8 mouse cellular contexts compared by ENCODE assay signal in genomic region chr14:118855141-118855800, GRCm38 (mm10).
DNase-seq lines count a peak whose midpoint lies in the region; ATAC-seq and TF ChIP-seq lines count a peak whose summit lies in the region.

No protein-coding gene starts in this region.

- TF ChIP-seq POLR2A in myocyte (IDR thresholded peaks at IDR 0.05; ENCODE audit: insufficient read length, low read depth): no peak

- no peaks in the 10 kb centered on the region for H3K79me2 ChIP-seq in myocyte (ENCODE audit: control insufficient read depth, insufficient read depth)

- H3K27me3 ChIP-seq in embryonic facial prominence, embryonic 13.5 days: peaks cover 18% of the 10 kb centered on the region
- H3K27me3 ChIP-seq in intestine, embryonic 16.5 days (replicated peaks; ENCODE audit: control insufficient read depth, insufficient read depth, low read length): peaks cover 7% of the 10 kb centered on the region; the same call in 1 of the 2 replicates
- H3K27me3 ChIP-seq in myocyte (ENCODE audit: control insufficient read depth, insufficient read depth, insufficient read length): peaks cover 52% of the 10 kb centered on the region

- H3K27ac ChIP-seq in gastrocnemius, adult 2 months: no peak overlapping the region
- no peak overlapping the region for H3K27ac ChIP-seq in embryonic facial prominence, embryonic 13.5 days
- no peak overlapping the region for H3K27ac ChIP-seq in intestine, embryonic 16.5 days (ENCODE audit: low read length)

- intact Hi-C loops in gastrocnemius, adult 2 months (cut with DNase I): no loop called here
- intact Hi-C loops in gastrocnemius, postnatal 36 days (cut with DNase I): no loop called here

- WGBS in embryonic facial prominence, embryonic 13.5 days: under 1% methylated on average over 28 of the region's 28 CpGs
- 2% methylated on average over 28 of the region's 28 CpGs for WGBS in intestine, embryonic 16.5 days

- H3K4me1 ChIP-seq in embryonic facial prominence, embryonic 13.5 days: peaks cover 13% of the 10 kb centered on the region
- H3K4me1 ChIP-seq in intestine, embryonic 16.5 days (ENCODE audit: control insufficient read depth, insufficient read depth, low read length): peaks cover 9% of the 10 kb centered on the region; the same call in 1 of the 2 replicates

- no peak for DNase-seq in gastrocnemius, adult 2 months
- no peak for DNase-seq in gastrocnemius, postnatal 36 days
- peak; percentile 65 for DNase-seq in CD4-positive, CD25-positive, alpha-beta regulatory T cell, adult 2 months (ENCODE audit: low read depth, low spot score)
- no peak for DNase-seq in frontal cortex, postnatal 36 days (ENCODE audit: low spot score in 2 of 2)
- DNase-seq in testis, postnatal 14 days (ENCODE audit: low spot score): no peak

- no peaks in the 10 kb centered on the region for H3K9me3 ChIP-seq in embryonic facial prominence, embryonic 13.5 days
- H3K9me3 ChIP-seq in intestine, embryonic 16.5 days (ENCODE audit: control insufficient read depth, low read length): no peaks in the 10 kb centered on the region

- H3K36me3 ChIP-seq in embryonic facial prominence, embryonic 13.5 days: no peaks in the 10 kb centered on the region
- H3K36me3 ChIP-seq in intestine, embryonic 16.5 days (ENCODE audit: control insufficient read depth, insufficient read depth, low read length): no peaks in the 10 kb centered on the region
- H3K36me3 ChIP-seq in myocyte (ENCODE audit: control insufficient read depth, insufficient read depth): no peaks in the 10 kb centered on the region

- no peak for TF ChIP-seq CTCF in gastrocnemius, adult 2 months (IDR thresholded peaks at IDR 0.05)

- no peak overlapping the region for H3ac ChIP-seq in myocyte (ENCODE audit: control insufficient read depth, insufficient read length)

- H3K4me2 ChIP-seq in embryonic facial prominence, embryonic 13.5 days: peak overlapping the region; percentile 97
- H3K4me2 ChIP-seq in intestine, embryonic 16.5 days (ENCODE audit: low read depth, low read length): peak overlapping the region; percentile 99
- H3K4me2 ChIP-seq in myocyte (ENCODE audit: low read depth): peak overlapping the region; percentile 56

- ATAC-seq in embryonic facial prominence, embryonic 13.5 days (ENCODE audit: insufficient number of reproducible peaks, insufficient read depth, low FRiP score, low TSS enrichment, low read depth): no peak
- ATAC-seq in intestine, embryonic 16.5 days: peak; percentile 55

- peak overlapping the region; percentile 70 for H3K9ac ChIP-seq in embryonic facial prominence, embryonic 13.5 days
- H3K9ac ChIP-seq in intestine, embryonic 16.5 days (ENCODE audit: low read depth, low read length): peak overlapping the region; percentile 61

- H3K4me3 ChIP-seq in gastrocnemius, adult 2 months: peak overlapping the region; percentile 74
- peak overlapping the region; percentile 53 for H3K4me3 ChIP-seq in embryonic facial prominence, embryonic 13.5 days
- H3K4me3 ChIP-seq in intestine, embryonic 16.5 days (ENCODE audit: low read length): peak overlapping the region; percentile 61
- no peak overlapping the region for H3K4me3 ChIP-seq in myocyte

TF ChIP-seq in myocyte, 11 proteins besides CTCF, POLR2A, EP300 and RAD21:
- no peak for TF ChIP-seq E2F4 (IDR thresholded peaks at IDR 0.05; ENCODE audit: insufficient read depth)
- no peak for TF ChIP-seq REST (IDR thresholded peaks at IDR 0.05; ENCODE audit: insufficient read depth, insufficient read length)
- no peak for TF ChIP-seq MYOD1 (IDR thresholded peaks at IDR 0.05; ENCODE audit: control insufficient read depth in 1 of 3, insufficient read length in 2 of 3, low read depth in 2 of 3)
- TF ChIP-seq MAX (IDR thresholded peaks at IDR 0.05; ENCODE audit: low read depth): no peak
- no peak for TF ChIP-seq USF1 (IDR thresholded peaks at IDR 0.05; ENCODE audit: low read depth)
- TF ChIP-seq POLR2AphosphoS2 (IDR thresholded peaks at IDR 0.05; ENCODE audit: insufficient read length, low read depth): no peak
- TF ChIP-seq SRF (IDR thresholded peaks at IDR 0.05; ENCODE audit: control insufficient read depth, insufficient read length, low read depth): no peak
- TF ChIP-seq TCF12 (IDR thresholded peaks at IDR 0.05; ENCODE audit: insufficient read depth, poor library complexity, severe bottlenecking): no peak
- TF ChIP-seq TCF3 (IDR thresholded peaks at IDR 0.05; ENCODE audit: insufficient read length, low read depth): no peak
- TF ChIP-seq CEBPB (IDR thresholded peaks at IDR 0.05; ENCODE audit: insufficient read depth, poor library complexity, severe bottlenecking): no peak
- no peak for TF ChIP-seq MYOG (IDR thresholded peaks at IDR 0.05; ENCODE audit: control insufficient read depth in 1 of 3, insufficient read depth in 1 of 3, insufficient read length in 2 of 3, low read depth in 2 of 3)
